Comparison of ENCODE assay signal across 25 mouse cellular contexts in genomic region chr3:88339006-88339405, GRCm38 (mm10). TPM values are rescaled to one million over a fixed set of nuclear protein-coding genes. Genes with fewer than 3 reads are reported as not detected.
A peak's percentile ranks its signal among the peaks of the same experiment; 100 is the strongest.
DNase-seq lines count a peak whose midpoint lies in the region; ATAC-seq and TF ChIP-seq lines count a peak whose summit lies in the region.
"Had no signal": no experiment of that assay in that cellular context is flagged by ENCODE, and none has a peak within 500 bp of the region (broad histone marks: within the 10 kb centered on the region; RNA-seq: fewer than 3 reads in every experiment).

No protein-coding gene starts in this region.

- no peaks in the 10 kb centered on the region for H3K9me3 ChIP-seq in hindbrain, embryonic 11.5 days (ENCODE audit: control insufficient read depth, low read length)
- no peaks in the 10 kb centered on the region for H3K9me3 ChIP-seq in hindbrain, embryonic 10.5 days
- H3K9me3 ChIP-seq in MEL (replicated peaks; ENCODE audit: insufficient read depth, low read length) = no peaks in the 10 kb centered on the region
- no peaks in the 10 kb centered on the region for H3K9me3 ChIP-seq in liver, embryonic 13.5 days (replicated peaks)
- no peaks in the 10 kb centered on the region for H3K9me3 ChIP-seq in intestine, postnatal 0 days (ENCODE audit: control insufficient read depth)
- H3K9me3 ChIP-seq: forebrain, embryonic 12.5 days; G1E; heart, embryonic 10.5 days; intestine, embryonic 15.5 days; limb, embryonic 10.5 days; midbrain, embryonic 15.5 days had no signal

- H3K4me1 ChIP-seq in hindbrain, embryonic 11.5 days (replicated peaks; ENCODE audit: control insufficient read depth, insufficient read depth, low read length) = peaks cover 8% of the 10 kb centered on the region; the same call in 1 of the 2 replicates
- peaks cover 34% of the 10 kb centered on the region for H3K4me1 ChIP-seq in hindbrain, embryonic 10.5 days (replicated peaks)
- peaks cover 3 to 27% of the 10 kb centered on the region in 2 experiments; a peak in 3 of 4 replicates for H3K4me1 ChIP-seq in MEL (ENCODE audit: control insufficient read depth in 1 of 2, insufficient read depth in 2 of 2, low read length in 2 of 2)
- peaks cover 59% of the 10 kb centered on the region for H3K4me1 ChIP-seq in liver, embryonic 13.5 days (replicated peaks)
- H3K4me1 ChIP-seq in intestine, postnatal 0 days (replicated peaks; ENCODE audit: control insufficient read depth, insufficient read depth, low read length) = no peaks in the 10 kb centered on the region

- no peak overlapping the region for H3K4me3 ChIP-seq in gastrocnemius, adult 2 months
- no peak overlapping the region for H3K4me3 ChIP-seq in hindbrain, embryonic 11.5 days (ENCODE audit: low read depth, low read length)
- no peak overlapping the region for H3K4me3 ChIP-seq in hindbrain, embryonic 10.5 days
- H3K4me3 ChIP-seq in MEL (ENCODE audit: control insufficient read depth in 1 of 2, insufficient read depth in 1 of 2, low read depth in 2 of 2, low read length in 2 of 2) = no peak overlapping the region
- H3K4me3 ChIP-seq in liver, embryonic 13.5 days (replicated peaks) = peak overlapping the region; percentile 77
- no peak overlapping the region for H3K4me3 ChIP-seq in intestine, postnatal 0 days (ENCODE audit: low read depth, low read length)
- H3K4me3 ChIP-seq: forebrain, embryonic 12.5 days; intestine, embryonic 15.5 days; limb, embryonic 10.5 days; midbrain, embryonic 15.5 days; myocyte had no signal

- no peak for TF ChIP-seq EP300 in MEL (IDR thresholded peaks at IDR 0.05; ENCODE audit: low read depth in 1 of 2, low read length in 2 of 2)

- no peak overlapping the region for H3K4me2 ChIP-seq in hindbrain, embryonic 11.5 days (replicated peaks; ENCODE audit: low read depth, low read length)
- peak overlapping the region; percentile 81 for H3K4me2 ChIP-seq in liver, embryonic 13.5 days
- no peak overlapping the region for H3K4me2 ChIP-seq in intestine, postnatal 0 days (replicated peaks; ENCODE audit: low read depth)
- H3K4me2 ChIP-seq: forebrain, embryonic 12.5 days; hindbrain, embryonic 14.5 days; intestine, embryonic 15.5 days; midbrain, embryonic 15.5 days had no signal

- DNase-seq in gastrocnemius, adult 2 months = peak; percentile 54
- no peak for DNase-seq in gastrocnemius, postnatal 36 days
- no peak for DNase-seq in hindbrain, embryonic 11.5 days (ENCODE audit: low spot score)
- no peak for DNase-seq in hindbrain, embryonic 10.5 days (ENCODE audit: low spot score)
- DNase-seq in MEL (ENCODE audit: low read depth, low spot score) = no peak
- no peak for DNase-seq in liver, embryonic 13.5 days
- no peak for DNase-seq in layer of hippocampus, postnatal 36 days
- DNase-seq: adrenal gland, postnatal 25 days; cerebellum, adult 18-20 months; cerebellum, postnatal 36 days; gastrocnemius, postnatal 10 days; kidney, postnatal 36 days; lung, adult 2 months; right cerebral cortex, postnatal 14 days had no signal

- WGBS in hindbrain, embryonic 11.5 days = 84% methylated on average over 3 of the region's 3 CpGs
- 83% methylated on average over 3 of the region's 3 CpGs for WGBS in hindbrain, embryonic 10.5 days
- 53% methylated on average over 3 of the region's 3 CpGs for WGBS in liver, embryonic 13.5 days (ENCODE audit: insufficient replicate concordance)
- WGBS in intestine, postnatal 0 days = 63% methylated on average over 3 of the region's 3 CpGs

- peaks cover 33% of the 10 kb centered on the region for H3K79me2 ChIP-seq in MEL (ENCODE audit: control insufficient read depth, insufficient read depth, low read length, poor library complexity)

- peak overlapping the region; percentile 71 for H3K27ac ChIP-seq in gastrocnemius, adult 2 months
- no peak overlapping the region for H3K27ac ChIP-seq in hindbrain, embryonic 11.5 days (ENCODE audit: low read depth, low read length)
- H3K27ac ChIP-seq in hindbrain, embryonic 10.5 days = no peak overlapping the region
- H3K27ac ChIP-seq in MEL (ENCODE audit: control insufficient read depth, low read depth, low read length) = 0 out of 2 replicates have a peak overlapping the region, but pooled peaks have one; percentile 5
- peak overlapping the region; percentile 97 for H3K27ac ChIP-seq in liver, embryonic 13.5 days
- H3K27ac ChIP-seq in intestine, postnatal 0 days (ENCODE audit: low read depth, low read length) = no peak overlapping the region
- H3K27ac ChIP-seq: forebrain, embryonic 12.5 days; heart, embryonic 10.5 days; hindbrain, embryonic 14.5 days; intestine, embryonic 15.5 days; limb, embryonic 10.5 days; midbrain, embryonic 15.5 days; stomach, postnatal 0 days had no signal

- H3K9ac ChIP-seq in hindbrain, embryonic 11.5 days (ENCODE audit: low read depth, low read length) = 0 out of 2 replicates have a peak overlapping the region, but pooled peaks have one; percentile 19
- H3K9ac ChIP-seq in MEL (ENCODE audit: control insufficient read depth, low read depth, low read length, poor library complexity, severe bottlenecking) = no peak overlapping the region
- H3K9ac ChIP-seq in liver, embryonic 13.5 days = peak overlapping the region; percentile 70
- H3K9ac ChIP-seq in intestine, postnatal 0 days (ENCODE audit: low read depth, low read length) = no peak overlapping the region
- H3K9ac ChIP-seq: forebrain, embryonic 12.5 days; hindbrain, embryonic 14.5 days; intestine, embryonic 15.5 days; midbrain, embryonic 15.5 days had no signal

- intact Hi-C loops in gastrocnemius, adult 2 months (cut with DNase I) = no loop called here
- intact Hi-C loops in gastrocnemius, postnatal 36 days (cut with DNase I) = no loop called here

- ATAC-seq in hindbrain, embryonic 11.5 days (ENCODE audit: low FRiP score) = no peak
- ATAC-seq in liver, embryonic 13.5 days (ENCODE audit: low read depth) = no peak
- ATAC-seq in intestine, postnatal 0 days = no peak
- ATAC-seq: intestine, embryonic 15.5 days; midbrain, embryonic 15.5 days had no signal

- no peak for TF ChIP-seq RAD21 in MEL (IDR thresholded peaks at IDR 0.05; ENCODE audit: low read depth, low read length)

- peaks cover 8% of the 10 kb centered on the region for H3K36me3 ChIP-seq in hindbrain, embryonic 11.5 days (ENCODE audit: control insufficient read depth, insufficient read depth, low read length)
- peaks cover 51% of the 10 kb centered on the region for H3K36me3 ChIP-seq in hindbrain, embryonic 10.5 days
- H3K36me3 ChIP-seq in MEL (ENCODE audit: control insufficient read depth in 1 of 2, insufficient read depth in 2 of 2, low read length in 2 of 2) = peaks cover 11 to 29% of the 10 kb centered on the region in 2 experiments
- H3K36me3 ChIP-seq in liver, embryonic 13.5 days = peaks cover 33% of the 10 kb centered on the region
- H3K36me3 ChIP-seq in intestine, postnatal 0 days (ENCODE audit: control insufficient read depth, insufficient read depth) = peaks cover 30% of the 10 kb centered on the region

- TF ChIP-seq POLR2A in MEL (IDR thresholded peaks at IDR 0.05; ENCODE audit: control insufficient read depth in 1 of 2, insufficient read depth in 1 of 2, low read depth in 1 of 2, low read length in 2 of 2, poor library complexity in 1 of 2) = no peak

- no peak for TF ChIP-seq CTCF in gastrocnemius, adult 2 months (IDR thresholded peaks at IDR 0.05)
- no peak for TF ChIP-seq CTCF in MEL (IDR thresholded peaks at IDR 0.05 in 2 of 3, conservative IDR thresholded peaks at IDR 0.05 in 1 of 3; ENCODE audit: control insufficient read depth in 1 of 3, insufficient read depth in 1 of 3, low read depth in 2 of 3, low read length in 3 of 3, poor library complexity in 1 of 3, severe bottlenecking in 1 of 3)
- TF ChIP-seq CTCF in intestine, postnatal 0 days (IDR thresholded peaks at IDR 0.05; ENCODE audit: low read depth) = no peak

- no peaks in the 10 kb centered on the region for H3K27me3 ChIP-seq in hindbrain, embryonic 11.5 days (ENCODE audit: control insufficient read depth, insufficient read depth, low read length)
- no peaks in the 10 kb centered on the region for H3K27me3 ChIP-seq in hindbrain, embryonic 10.5 days (ENCODE audit: insufficient read depth, poor library complexity, severe bottlenecking)
- H3K27me3 ChIP-seq in MEL (ENCODE audit: control insufficient read depth in 1 of 2, insufficient read depth in 2 of 2, low read length in 2 of 2) = no peaks in the 10 kb centered on the region
- no peaks in the 10 kb centered on the region for H3K27me3 ChIP-seq in liver, embryonic 13.5 days
- no peaks in the 10 kb centered on the region for H3K27me3 ChIP-seq in intestine, postnatal 0 days (replicated peaks; ENCODE audit: control insufficient read depth, insufficient read depth, low read length)
- H3K27me3 ChIP-seq: forebrain, embryonic 12.5 days; intestine, embryonic 15.5 days; midbrain, embryonic 15.5 days had no signal

RNA-seq across cellular contexts. Expression of gene Smg5, which starts 2.9 kb away (rescaled TPM):
- 10 to 100 TPM; 38.1 to 48.2 TPM for total RNA-seq in gastrocnemius, adult 2 months (2021)
- total RNA-seq in gastrocnemius, postnatal 36 days (2021) = 10 to 100 TPM; 34.8 to 35.8 TPM
- 42.0 and 44.5 TPM in 2 replicates for polyA plus RNA-seq in hindbrain, embryonic 11.5 days (2014; fragmentation: Nextera tagmentation; extraction: Ambion mirVana)
- polyA plus RNA-seq in hindbrain, embryonic 10.5 days (2016; fragmentation: Nextera tagmentation; extraction: Ambion mirVana) = 84.1 and 87.8 TPM in 2 replicates
- total RNA-seq in MEL (2012; rRNA removed) = 87.3 and 97.9 TPM in 2 replicates
- polyA plus RNA-seq in MEL (2012; ENCODE audit: insufficient read depth in 1 of 2, insufficient read length in 2 of 2, low read depth in 1 of 2, low replicate concordance in 2 of 2, missing spikeins in 1 of 2) = 100 to 1,000 TPM; 123 to 148 TPM
- 31.8 and 33.2 TPM in 2 replicates for polyA plus RNA-seq in liver, embryonic 13.5 days (2015; fragmentation: Nextera tagmentation; extraction: Ambion mirVana)
- 10 to 100 TPM; 65.1 to 72.6 TPM for total RNA-seq in layer of hippocampus, postnatal 36 days (2021)
- 12.6 and 13.7 TPM in 2 replicates for polyA plus RNA-seq in intestine, postnatal 0 days (2015; fragmentation: Nextera tagmentation; extraction: Ambion mirVana)

RNA-seq across cellular contexts. Expression of gene Tmem79, which starts 3.1 kb away (rescaled TPM):
- total RNA-seq in gastrocnemius, adult 2 months (2021) = 1 to 10 TPM; 2.0 to 2.1 TPM
- 1 to 10 TPM; 2.0 to 2.4 TPM for total RNA-seq in gastrocnemius, postnatal 36 days (2021)
- polyA plus RNA-seq in hindbrain, embryonic 11.5 days (2014; fragmentation: Nextera tagmentation; extraction: Ambion mirVana) = 1.7 TPM in 2 replicates
- 1.5 and 2.7 TPM in 2 replicates for polyA plus RNA-seq in hindbrain, embryonic 10.5 days (2016; fragmentation: Nextera tagmentation; extraction: Ambion mirVana)
- 2.2 TPM in 2 replicates for total RNA-seq in MEL (2012; rRNA removed)
- 1 to 10 TPM in 1 of 2 experiments, not detected in 1; 3.7 TPM for polyA plus RNA-seq in MEL (2012; ENCODE audit: insufficient read depth in 1 of 2, insufficient read length in 2 of 2, low read depth in 1 of 2, low replicate concordance in 2 of 2, missing spikeins in 1 of 2)
- 1.5 TPM in 2 replicates for polyA plus RNA-seq in liver, embryonic 13.5 days (2015; fragmentation: Nextera tagmentation; extraction: Ambion mirVana)
- total RNA-seq in layer of hippocampus, postnatal 36 days (2021) = 1 to 10 TPM; 1.5 to 1.9 TPM
- 13.5 and 14.0 TPM in 2 replicates for polyA plus RNA-seq in intestine, postnatal 0 days (2015; fragmentation: Nextera tagmentation; extraction: Ambion mirVana)
- total RNA-seq: neutrophil, adult 5-6 weeks had no signal

RNA-seq across cellular contexts. Expression of gene Glmp, which starts 14.2 kb away (rescaled TPM):
- 10 to 100 TPM; 39.0 to 39.8 TPM for total RNA-seq in gastrocnemius, adult 2 months (2021)
- total RNA-seq in gastrocnemius, postnatal 36 days (2021) = 10 to 100 TPM; 34.5 to 45.4 TPM
- polyA plus RNA-seq in hindbrain, embryonic 11.5 days (2014; fragmentation: Nextera tagmentation; extraction: Ambion mirVana) = 69.4 and 71.5 TPM in 2 replicates
- 150 and 157 TPM in 2 replicates for polyA plus RNA-seq in hindbrain, embryonic 10.5 days (2016; fragmentation: Nextera tagmentation; extraction: Ambion mirVana)
- 47.6 and 48.3 TPM in 2 replicates for total RNA-seq in MEL (2012; rRNA removed)
- polyA plus RNA-seq in MEL (2012; ENCODE audit: insufficient read depth in 1 of 2, insufficient read length in 2 of 2, low read depth in 1 of 2, low replicate concordance in 2 of 2, missing spikeins in 1 of 2) = 100 to 1,000 TPM in 1 of 2 experiments, not detected in 1; 181 TPM
- polyA plus RNA-seq in liver, embryonic 13.5 days (2015; fragmentation: Nextera tagmentation; extraction: Ambion mirVana) = 89.4 and 92.9 TPM in 2 replicates
- total RNA-seq in layer of hippocampus, postnatal 36 days (2021) = 10 to 100 TPM; 78.4 to 84.8 TPM
- 589 and 649 TPM in 2 replicates for polyA plus RNA-seq in intestine, postnatal 0 days (2015; fragmentation: Nextera tagmentation; extraction: Ambion mirVana)

RNA-seq across cellular contexts. Expression of gene Paqr6, which starts 25.4 kb away (rescaled TPM):
- under 1 TPM; 0.15 to 0.56 TPM for total RNA-seq in gastrocnemius, adult 2 months (2021)
- under 1 TPM; 0.26 to 0.42 TPM for total RNA-seq in gastrocnemius, postnatal 36 days (2021)
- polyA plus RNA-seq in hindbrain, embryonic 11.5 days (2014; fragmentation: Nextera tagmentation; extraction: Ambion mirVana) = 1.3 and 1.6 TPM in 2 replicates
- polyA plus RNA-seq in hindbrain, embryonic 10.5 days (2016; fragmentation: Nextera tagmentation; extraction: Ambion mirVana) = 0.86 and 1.4 TPM in 2 replicates
- not detected in 2 replicates for total RNA-seq in MEL (2012; rRNA removed)
- under 1 TPM in 1 of 2 experiments, not detected in 1; 0.11 TPM for polyA plus RNA-seq in MEL (2012; ENCODE audit: insufficient read depth in 1 of 2, insufficient read length in 2 of 2, low read depth in 1 of 2, low replicate concordance in 2 of 2, missing spikeins in 1 of 2)
- polyA plus RNA-seq in liver, embryonic 13.5 days (2015; fragmentation: Nextera tagmentation; extraction: Ambion mirVana) = 7.5 and 7.7 TPM in 2 replicates
- 10 to 100 TPM; 13.6 to 14.2 TPM for total RNA-seq in layer of hippocampus, postnatal 36 days (2021)
- 2.3 and 3.3 TPM in 2 replicates for polyA plus RNA-seq in intestine, postnatal 0 days (2015; fragmentation: Nextera tagmentation; extraction: Ambion mirVana)
- total RNA-seq: neutrophil, adult 5-6 weeks had no signal
- polyA plus RNA-seq: G1E, myocyte had no signal

RNA-seq across cellular contexts. Expression of gene Bglap3, which starts 33.5 kb away (rescaled TPM):
- not detected for total RNA-seq in gastrocnemius, adult 2 months (2021)
- not detected for total RNA-seq in gastrocnemius, postnatal 36 days (2021)
- polyA plus RNA-seq in hindbrain, embryonic 11.5 days (2014; fragmentation: Nextera tagmentation; extraction: Ambion mirVana) = 0.26 TPM in 1 of 2 replicates, not detected in the other
- 0.12 TPM in 1 of 2 replicates, not detected in the other for polyA plus RNA-seq in hindbrain, embryonic 10.5 days (2016; fragmentation: Nextera tagmentation; extraction: Ambion mirVana)
- 0.16 TPM in 1 of 2 replicates, not detected in the other for total RNA-seq in MEL (2012; rRNA removed)
- polyA plus RNA-seq in MEL (2012; ENCODE audit: insufficient read depth in 1 of 2, insufficient read length in 2 of 2, low read depth in 1 of 2, low replicate concordance in 2 of 2, missing spikeins in 1 of 2) = not detected
- 0.17 and 0.29 TPM in 2 replicates for polyA plus RNA-seq in liver, embryonic 13.5 days (2015; fragmentation: Nextera tagmentation; extraction: Ambion mirVana)
- under 1 TPM in 1 of 2 experiments, not detected in 1; 0.63 TPM for total RNA-seq in layer of hippocampus, postnatal 36 days (2021)
- polyA plus RNA-seq in intestine, postnatal 0 days (2015; fragmentation: Nextera tagmentation; extraction: Ambion mirVana) = 72.5 and 81.0 TPM in 2 replicates
- total RNA-seq: neutrophil, adult 5-6 weeks had no signal
- polyA plus RNA-seq: G1E; midbrain, embryonic 15.5 days had no signal

Comparison
In these comparisons a context has a peak if more than half of its experiments do, and no peak if none do; other contexts are left out.
1. H3K27ac ChIP-seq: peak in gastrocnemius, adult 2 months (single experiment), MEL (single experiment) and liver, embryonic 13.5 days (single experiment); none in hindbrain, embryonic 11.5 days (single experiment), hindbrain, embryonic 10.5 days (single experiment) and intestine, postnatal 0 days (single experiment).
2. H3K9ac ChIP-seq: peak in hindbrain, embryonic 11.5 days (single experiment) and liver, embryonic 13.5 days (single experiment); none in MEL (single experiment) and intestine, postnatal 0 days (single experiment).